Mouse (Mus musculus) embryonic fibroblast, embryonic 13.5 days (primary cell): ENCODE results near the gene Prkcd. TPM values are rescaled to one million over a fixed set of nuclear protein-coding genes. Genes with fewer than 3 reads are reported as not detected.

Experiments used
- H3K27ac ChIP-seq: 2 replicates; pipeline ENCODE4 v1.5.1; 2012; ENCODE audit warnings: low read length, control low read depth, inconsistent platforms; ENCODE audit not compliant: insufficient read depth
- H3K4me1 ChIP-seq: 2 replicates; pipeline ENCODE4 v1.6.1; 2011; ENCODE audit warnings: low read length; ENCODE audit not compliant: control insufficient read depth, insufficient read depth
- H3K4me3 ChIP-seq: 2 replicates; pipeline ENCODE4 v1.5.1; 2011; ENCODE audit warnings: mild to moderate bottlenecking, control low read depth, low read length; ENCODE audit not compliant: insufficient read depth
- CTCF ChIP-seq: IDR thresholded peaks from 2 replicates; pipeline ENCODE4 v1.5.1; 2011; ENCODE audit warnings: mild to moderate bottlenecking, control low read depth, low read length, moderate library complexity, borderline replicate concordance; ENCODE audit not compliant: insufficient read depth
- POLR2A ChIP-seq: IDR thresholded peaks from 2 replicates; pipeline ENCODE4 v1.6.1; 2011; ENCODE audit warnings: low read depth, mild to moderate bottlenecking, control low read depth, low read length, moderate library complexity
- polyA plus RNA-seq: library from polyadenylated mRNA; stranded (reverse); fragments of >200 nt; gene quantifications from 2 replicates; pipeline ENCODE4 v1.2.4, GENCODE M21; 2011; ENCODE audit warnings: low read depth; ENCODE audit not compliant: missing spikeins, insufficient read length

Prkcd gene
- polyA plus RNA-seq, 1 experiment, result 56.9 TPM

GRCm38 (mm10) chr14:30636499-30636898 is 10.5 kb upstream of the Prkcd start:
- Histone ChIP-seq H3K4me1 (peaks cover 16% of the 10 kb centered on the region; the same call in 1 of the 2 replicates), H3K4me3 (no peak overlapping the region), H3K27ac (no peak overlapping the region)
- no peak for TF ChIP-seq POLR2A

GRCm38 (mm10) chr14:30635219-30635910 is 9.4 kb upstream of the Prkcd start:
- Histone ChIP-seq H3K4me1 (peaks cover 16% of the 10 kb centered on the region; the same call in 1 of the 2 replicates), H3K4me3 (no peak overlapping the region), H3K27ac (no peak overlapping the region; the same call in 1 of the 2 replicates)
- TF ChIP-seq POLR2A, result no peak
- TF ChIP-seq CTCF, result no peak

GRCm38 (mm10) chr14:30634418-30634817 is 8.4 kb upstream of the Prkcd start:
- H3K4me1 ChIP-seq, result peaks cover 16% of the 10 kb centered on the region; the same call in 1 of the 2 replicates
- TF ChIP-seq POLR2A (no peak), CTCF (no peak)
- no peak overlapping the region for H3K27ac ChIP-seq
- H3K4me3 ChIP-seq, result no peak overlapping the region

- no peak overlapping the region for H3K4me3 ChIP-seq
- H3K4me1 ChIP-seq, result peaks cover 16% of the 10 kb centered on the region; the same call in 1 of the 2 replicates
- H3K27ac ChIP-seq, result no peak overlapping the region
- TF ChIP-seq POLR2A, result no peak
- no peak for TF ChIP-seq CTCF
These were observed 7.7 kb upstream of the Prkcd start for GRCm38 (mm10) chr14:30633708-30634107.

GRCm38 (mm10) chr14:30631834-30632233 is 5.8 kb upstream of the Prkcd start:
- Histone ChIP-seq H3K27ac (no peak overlapping the region), H3K4me3 (no peak overlapping the region), H3K4me1 (peaks cover 16% of the 10 kb centered on the region; the same call in 1 of the 2 replicates)
- TF ChIP-seq CTCF, result no peak
- no peak for TF ChIP-seq POLR2A

GRCm38 (mm10) chr14:30630811-30631576 is 5.0 kb upstream of the Prkcd start:
- Histone ChIP-seq H3K4me1 (peaks cover 11% of the 10 kb centered on the region; the same call in 1 of the 2 replicates), H3K4me3 (no peak overlapping the region), H3K27ac (no peak overlapping the region)
- TF ChIP-seq CTCF (no peak), POLR2A (no peak)

GRCm38 (mm10) chr14:30629839-30630238 is 3.8 kb upstream of the Prkcd start:
- H3K27ac ChIP-seq, result no peak overlapping the region
- no peak overlapping the region for H3K4me3 ChIP-seq
- no peaks in the 10 kb centered on the region for H3K4me1 ChIP-seq
- TF ChIP-seq POLR2A (no peak), CTCF (no peak)

GRCm38 (mm10) chr14:30628235-30628634 is 2.2 kb upstream of the Prkcd start:
- Histone ChIP-seq H3K4me1 (0 out of 2 replicates have a peak, but pooled peaks cover 3% of the 10 kb centered on the region), H3K27ac (no peak overlapping the region), H3K4me3 (no peak overlapping the region)
- TF ChIP-seq POLR2A (no peak), CTCF (no peak)

- Histone ChIP-seq H3K4me1 (0 out of 2 replicates have a peak, but pooled peaks cover 3% of the 10 kb centered on the region), H3K27ac (peak overlapping the region; percentile 44), H3K4me3 (peak overlapping the region; percentile 79; the same call in 1 of the 2 replicates)
- TF ChIP-seq POLR2A (no peak), CTCF (no peak)
These were observed 1.0 kb upstream of the Prkcd start for GRCm38 (mm10) chr14:30626756-30627742.
